Mouse (Mus musculus) ES-E14 (cell line): Measurements from ENCODE around the gene Klf6. TPM values are rescaled to one million over a fixed set of nuclear protein-coding genes. Genes with fewer than 3 reads are reported as not detected.

ENCODE experiments used
- DNase-seq: peaks from one replicate; pipeline ENCODE4 v3.0.0-alpha.2; 2013; ENCODE audit warnings: low read depth, low spot score
- H3K27ac ChIP-seq: 2 replicates; pipeline ENCODE4 v1.5.1; 2012; ENCODE audit warnings: low read depth, mild to moderate bottlenecking, low read length, moderate library complexity, mixed read lengths; ENCODE audit not compliant: poor library complexity, insufficient read depth, severe bottlenecking
- H3K36me3 ChIP-seq: 2 replicates; pipeline ENCODE4 v1.6.1; 2012; ENCODE audit warnings: mild to moderate bottlenecking, low read length, moderate library complexity, mixed read lengths; ENCODE audit not compliant: control insufficient read depth, poor library complexity, insufficient read depth, severe bottlenecking
- H3K4me1 ChIP-seq, 2 experiments: fragments of 150-350 bp in 1 of 2; sonication (generic) in 1 of 2; 2 replicates each; pipeline ENCODE4 v1.6.1; 2012; ENCODE audit warnings: low read length in 2 of 2, mild to moderate bottlenecking in 1 of 2, mixed read lengths in 1 of 2; ENCODE audit not compliant: control insufficient read depth in 2 of 2, insufficient read depth in 2 of 2, poor library complexity in 1 of 2
- H3K4me3 ChIP-seq, 2 experiments: fragments of 150-350 bp in 1 of 2; sonication (generic) in 1 of 2; 2 replicates each; pipeline ENCODE4 v1.5.1; 2012; ENCODE audit warnings: low read length in 2 of 2, low read depth in 1 of 2, mild to moderate bottlenecking in 1 of 2, mixed read lengths in 1 of 2; ENCODE audit not compliant: insufficient read depth in 1 of 2, poor library complexity in 1 of 2, severe bottlenecking in 1 of 2
- H3K9ac ChIP-seq: 2 replicates; pipeline ENCODE4 v1.6.1; 2012; ENCODE audit warnings: low read depth, mild to moderate bottlenecking, low read length, mixed read lengths; ENCODE audit not compliant: poor library complexity, insufficient read depth, severe bottlenecking
- H3K9me3 ChIP-seq: fragments of 150-350 bp; sonication (generic); 2 replicates; pipeline ENCODE4 v1.6.1; 2012; ENCODE audit warnings: low read depth, mild to moderate bottlenecking, low read length; ENCODE audit not compliant: control insufficient read depth, insufficient read depth
- CHD2 ChIP-seq: IDR thresholded peaks from 2 replicates; pipeline ENCODE4 v1.6.1; 2014; ENCODE audit warnings: mild to moderate bottlenecking, low read depth, low read length, inconsistent platforms
- HCFC1 ChIP-seq: IDR thresholded peaks from 2 replicates; pipeline ENCODE4 v1.6.1; 2012; ENCODE audit warnings: low read length, inconsistent platforms, borderline replicate concordance; ENCODE audit not compliant: insufficient read depth
- MAFK ChIP-seq: IDR thresholded peaks from 2 replicates; pipeline ENCODE4 v1.6.1; 2014; ENCODE audit warnings: mild to moderate bottlenecking, low read depth, low read length, inconsistent platforms; ENCODE audit not compliant: insufficient read depth
- ZC3H11A ChIP-seq: IDR thresholded peaks from 2 replicates; pipeline ENCODE4 v1.6.1; 2012; ENCODE audit warnings: low read depth, mild to moderate bottlenecking, inconsistent platforms, low read length, borderline replicate concordance
- ZNF384 ChIP-seq: IDR thresholded peaks from 2 replicates; pipeline ENCODE4 v1.6.1; 2012; ENCODE audit warnings: low read depth, low read length, inconsistent platforms
- in situ Hi-C, 2 experiments: fragments of 600-800 bp; cut with MboI; formaldehyde crosslinking; loops; one replicate each; pipeline ENCODE4 v1.15.1; 2025; ENCODE audit warnings: low sequenced_read_pairs in 2 of 2, inconsistent platforms in 1 of 2; ENCODE audit not compliant: unreplicated experiment in 2 of 2
- total RNA-seq: library from RNA; depleted of rRNA; stranded (reverse); fragments of 300-350 nt; gene quantifications from 2 replicates; pipeline ENCODE4 v1.2.3, GENCODE M21; 2012

The Klf6 gene
- total RNA-seq, 1 experiment = 53.8 TPM

- Histone ChIP-seq H3K9me3 (no peaks in the 10 kb centered on the region), H3K4me1 (peaks cover 3 to 13% of the 10 kb centered on the region in 2 experiments; a peak in 3 of 4 replicates), H3K27ac (peak overlapping the region; percentile 98), H3K4me3 (peak overlapping the region; percentile 85 to 86), H3K9ac (peak overlapping the region; percentile 95), H3K36me3 (peaks cover 9% of the 10 kb centered on the region)
- no peak for DNase-seq
- in situ Hi-C loops = loop anchor here in 1 of 2 experiments (10.0 kb wide), 1 partner anchor 166 kb away; no protein-coding TSS in a partner anchor
- TF ChIP-seq MAFK = no peak
- peak; percentile 62; the same call in 1 of the 2 replicates for TF ChIP-seq HCFC1
- TF ChIP-seq ZNF384 = no peak
- TF ChIP-seq ZC3H11A = no peak
- no peak for TF ChIP-seq CHD2
These were observed 578 bp upstream of the Klf6 start for GRCm38 (mm10) chr13:5860651-5861156.

- no peak for DNase-seq
- TF ChIP-seq HCFC1 (no peak), ZNF384 (no peak), CHD2 (no peak), MAFK (no peak), ZC3H11A (no peak)
- peaks cover 0 to 18% of the 10 kb centered on the region in 2 experiments; a peak in 3 of 4 replicates for H3K4me1 ChIP-seq
- H3K27ac ChIP-seq = no peak overlapping the region
- no peaks in the 10 kb centered on the region for H3K9me3 ChIP-seq
- H3K4me3 ChIP-seq = peak overlapping the region; percentile 92 to 96
- peak overlapping the region; percentile 95 for H3K9ac ChIP-seq
- in situ Hi-C loops = loop anchor here in 1 of 2 experiments (10.0 kb wide), 1 partner anchor 167 kb away; no protein-coding TSS in a partner anchor
- H3K36me3 ChIP-seq = peaks cover 20% of the 10 kb centered on the region
These were observed 832 bp downstream of the Klf6 start for GRCm38 (mm10) chr13:5862003-5862625.

- H3K27ac ChIP-seq = no peak overlapping the region; the same call in 1 of the 2 replicates
- TF ChIP-seq ZC3H11A = no peak
- no peak for TF ChIP-seq CHD2
- no peak for TF ChIP-seq HCFC1
- no peak for TF ChIP-seq MAFK
- TF ChIP-seq ZNF384 = no peak
These were observed 1.5 kb downstream of the Klf6 start for GRCm38 (mm10) chr13:5862626-5863407.

GRCm38 (mm10) chr13:5863408-5863891, 2.2 kb downstream of the Klf6 start:
- in situ Hi-C loops = loop anchor here in 1 of 2 experiments (10.0 kb wide), 1 partner anchor 169 kb away; no protein-coding TSS in a partner anchor
- Histone ChIP-seq H3K9me3 (no peaks in the 10 kb centered on the region), H3K27ac (no peak overlapping the region; the same call in 1 of the 2 replicates), H3K9ac (peak overlapping the region; percentile 95), H3K36me3 (peaks cover 25% of the 10 kb centered on the region), H3K4me3 (peak overlapping the region; percentile 92 to 96), H3K4me1 (peaks cover 0 to 12% of the 10 kb centered on the region in 2 experiments; a peak in 3 of 4 replicates)
- no peak for TF ChIP-seq MAFK
- no peak for TF ChIP-seq HCFC1
- no peak for TF ChIP-seq ZNF384
- TF ChIP-seq ZC3H11A = no peak
- no peak for TF ChIP-seq CHD2
- DNase-seq = no peak

More at GRCm38 (mm10) chr13:5862626-5863407, 1.5 kb downstream of the Klf6 start:
- H3K36me3 ChIP-seq = peaks cover 25% of the 10 kb centered on the region
- no peak for DNase-seq
- H3K9me3 ChIP-seq = no peaks in the 10 kb centered on the region
- H3K4me3 ChIP-seq = peak overlapping the region; percentile 92 to 96
- H3K4me1 ChIP-seq = peaks cover 0 to 15% of the 10 kb centered on the region in 2 experiments; a peak in 3 of 4 replicates
- peak overlapping the region; percentile 95 for H3K9ac ChIP-seq
- in situ Hi-C loops = loop anchor here in 1 of 2 experiments (10.0 kb wide), 1 partner anchor 168 kb away; no protein-coding TSS in a partner anchor
